Mouse (Mus musculus) cortical plate, adult 2 months (tissue): ENCODE data around the gene Sirpa.

Experiments used
- CTCF ChIP-seq: fragments of 200-500 bp; IDR thresholded peaks from 2 replicates; pipeline ENCODE4 v1.5.1; 2011; ENCODE audit warnings: mild to moderate bottlenecking, control low read depth, low read length; ENCODE audit not compliant: insufficient read depth; ENCODE audit errors: extremely low read depth
- POLR2A ChIP-seq: fragments of 200-500 bp; IDR thresholded peaks from 2 replicates; pipeline ENCODE4 v1.6.1; 2011; ENCODE audit warnings: mild to moderate bottlenecking, low read length, control low read depth; ENCODE audit not compliant: insufficient read depth; ENCODE audit errors: extremely low read depth

DNA sequence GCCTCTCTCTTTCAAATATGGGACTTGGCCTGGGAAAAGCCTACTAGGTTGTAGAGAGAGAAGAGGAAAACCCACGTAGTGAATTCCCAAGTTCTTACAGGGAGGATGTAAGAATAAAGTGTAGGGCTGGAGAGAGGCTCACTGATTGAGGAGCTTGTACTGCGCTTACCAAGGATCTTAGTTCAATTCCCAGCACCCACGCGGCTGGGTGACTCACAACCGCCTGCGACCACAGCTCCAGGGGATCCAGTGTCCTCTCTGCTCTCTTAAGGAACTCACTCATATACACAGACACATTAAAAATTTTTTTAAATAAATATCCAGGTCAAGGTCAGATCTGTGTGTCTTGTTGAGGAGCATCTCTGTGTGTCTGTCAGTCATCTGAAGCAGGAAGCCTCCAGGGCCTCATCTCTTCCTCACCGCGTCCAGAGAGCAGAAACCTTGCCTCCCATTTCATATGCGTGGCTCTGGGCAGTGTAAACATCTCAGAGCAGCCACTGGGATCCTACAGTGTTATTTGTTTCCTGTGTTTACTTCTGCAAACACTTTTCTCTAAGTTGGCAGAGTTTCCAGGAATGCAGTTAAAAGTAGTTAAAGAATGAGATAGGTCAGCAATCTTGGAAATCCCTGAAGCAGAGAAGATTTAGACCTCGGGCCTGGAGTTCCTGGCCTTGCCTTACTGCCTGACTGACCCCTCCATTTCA is 22.0 kb downstream of the Sirpa start:
- TF ChIP-seq POLR2A (no peak), CTCF (no peak)
